Comparison of ENCODE assay signal across 9 mouse cellular contexts in the genomic region with DNA sequence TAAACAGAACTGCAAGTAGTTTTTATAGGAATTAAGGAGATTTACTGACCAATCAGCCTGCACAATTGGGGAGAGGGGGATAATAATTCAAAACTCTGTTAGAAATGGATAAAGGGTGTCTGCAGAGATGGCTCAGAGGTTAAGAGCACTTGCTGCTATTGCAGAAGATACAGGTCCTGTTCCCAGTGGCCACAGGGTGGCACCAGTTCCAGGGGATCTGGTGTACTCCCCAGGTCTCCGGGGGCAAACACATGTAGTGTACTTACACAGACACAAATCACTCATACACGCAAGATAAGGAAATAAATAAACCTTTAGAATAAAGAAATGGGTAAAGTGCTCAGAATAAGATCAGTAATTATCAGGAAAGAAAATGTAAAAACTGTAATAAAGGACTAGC. TPM values are rescaled to one million over a fixed set of nuclear protein-coding genes. Genes with fewer than 3 reads are reported as not detected.
DNase-seq lines count a peak whose midpoint lies in the region; ATAC-seq and TF ChIP-seq lines count a peak whose summit lies in the region.
"Had no signal": no experiment of that assay in that cellular context is flagged by ENCODE, and none has a peak within 500 bp of the region (broad histone marks: within the 10 kb centered on the region; RNA-seq: fewer than 3 reads in every experiment).

No protein-coding gene starts in this region.

- H3K9me3 ChIP-seq in embryonic facial prominence, embryonic 11.5 days (replicated peaks; ENCODE audit: control insufficient read depth, low read length), result no peaks in the 10 kb centered on the region
- H3K9me3 ChIP-seq in embryonic facial prominence, embryonic 10.5 days, result no peaks in the 10 kb centered on the region
- no peaks in the 10 kb centered on the region for H3K9me3 ChIP-seq in midbrain, postnatal 0 days (ENCODE audit: low read length)
- no peaks in the 10 kb centered on the region for H3K9me3 ChIP-seq in midbrain, embryonic 13.5 days
- no peaks in the 10 kb centered on the region for H3K9me3 ChIP-seq in liver, embryonic 14.5 days (ENCODE audit: control insufficient read depth, low read length)
- H3K9me3 ChIP-seq: stomach, embryonic 15.5 days had no signal

- no peak for ATAC-seq in embryonic facial prominence, embryonic 11.5 days (replicated peaks; ENCODE audit: insufficient number of reproducible peaks, low FRiP score, low TSS enrichment, low read depth)
- ATAC-seq in midbrain, postnatal 0 days (ENCODE audit: low FRiP score), result no peak
- no peak for ATAC-seq in midbrain, embryonic 13.5 days
- no peak for ATAC-seq in liver, embryonic 14.5 days (ENCODE audit: insufficient read depth)

- peak; percentile 22 for DNase-seq in embryonic facial prominence, embryonic 11.5 days (ENCODE audit: low spot score)
- no peak for DNase-seq in embryonic facial prominence, embryonic 10.5 days (ENCODE audit: low spot score)
- peak; percentile 20 for DNase-seq in midbrain, postnatal 0 days (ENCODE audit: low spot score)
- DNase-seq in ZHBTc4 (ENCODE audit: low read depth, low spot score), result peak; percentile 29
- no peak for DNase-seq in liver, embryonic 14.5 days (ENCODE audit: low read depth in 3 of 3, low spot score in 3 of 3)
- DNase-seq in ovary, adult 18-20 months (ENCODE audit: low spot score), result no peak
- DNase-seq in left cerebral cortex, adult 11 months (ENCODE audit: low spot score), result no peak

- peak; percentile 66 for TF ChIP-seq CTCF in midbrain, postnatal 0 days (IDR thresholded peaks at IDR 0.05)
- TF ChIP-seq CTCF in liver, embryonic 14.5 days (IDR thresholded peaks at IDR 0.05; ENCODE audit: low read depth), result peak; percentile 55

- no peaks in the 10 kb centered on the region for H3K27me3 ChIP-seq in embryonic facial prominence, embryonic 11.5 days (ENCODE audit: control insufficient read depth, insufficient read depth, low read length)
- H3K27me3 ChIP-seq in embryonic facial prominence, embryonic 10.5 days (replicated peaks; ENCODE audit: low read depth, poor library complexity, severe bottlenecking), result no peaks in the 10 kb centered on the region
- H3K27me3 ChIP-seq in midbrain, postnatal 0 days (ENCODE audit: insufficient read depth, low read length), result no peaks in the 10 kb centered on the region
- no peaks in the 10 kb centered on the region for H3K27me3 ChIP-seq in midbrain, embryonic 13.5 days
- no peaks in the 10 kb centered on the region for H3K27me3 ChIP-seq in liver, embryonic 14.5 days (ENCODE audit: control insufficient read depth, insufficient read depth, low read length)
- H3K27me3 ChIP-seq: stomach, embryonic 15.5 days had no signal

- H3K4me2 ChIP-seq in embryonic facial prominence, embryonic 11.5 days (ENCODE audit: low read depth, low read length), result no peak overlapping the region
- H3K4me2 ChIP-seq in midbrain, postnatal 0 days (ENCODE audit: low read depth, low read length, poor library complexity, severe bottlenecking), result no peak overlapping the region
- H3K4me2 ChIP-seq in midbrain, embryonic 13.5 days (replicated peaks), result no peak overlapping the region
- H3K4me2 ChIP-seq in liver, embryonic 14.5 days (ENCODE audit: low read depth), result no peak overlapping the region
- H3K4me2 ChIP-seq: stomach, embryonic 15.5 days had no signal

- TF ChIP-seq EP300 in liver, embryonic 14.5 days (IDR thresholded peaks at IDR 0.05; ENCODE audit: low read depth), result no peak

- no peaks in the 10 kb centered on the region for H3K4me1 ChIP-seq in embryonic facial prominence, embryonic 11.5 days (ENCODE audit: control insufficient read depth, insufficient read depth, low read length)
- no peaks in the 10 kb centered on the region for H3K4me1 ChIP-seq in embryonic facial prominence, embryonic 10.5 days
- no peaks in the 10 kb centered on the region for H3K4me1 ChIP-seq in midbrain, postnatal 0 days (ENCODE audit: insufficient read depth, low read length)
- no peaks in the 10 kb centered on the region for H3K4me1 ChIP-seq in midbrain, embryonic 13.5 days (replicated peaks)
- H3K4me1 ChIP-seq in liver, embryonic 14.5 days (replicated peaks; ENCODE audit: control insufficient read depth in 2 of 2, insufficient read depth in 2 of 2, low read length in 1 of 2), result no peaks in the 10 kb centered on the region
- H3K4me1 ChIP-seq: stomach, embryonic 15.5 days had no signal

- H3K36me3 ChIP-seq in embryonic facial prominence, embryonic 11.5 days (replicated peaks; ENCODE audit: control insufficient read depth, insufficient read depth, low read depth, low read length), result peaks cover 12% of the 10 kb centered on the region
- peaks cover 99% of the 10 kb centered on the region for H3K36me3 ChIP-seq in embryonic facial prominence, embryonic 10.5 days (replicated peaks)
- H3K36me3 ChIP-seq in midbrain, postnatal 0 days (ENCODE audit: insufficient read depth, low read length), result peaks cover 45% of the 10 kb centered on the region
- H3K36me3 ChIP-seq in midbrain, embryonic 13.5 days, result peaks cover 90% of the 10 kb centered on the region
- peaks cover 42% of the 10 kb centered on the region for H3K36me3 ChIP-seq in liver, embryonic 14.5 days (replicated peaks; ENCODE audit: control insufficient read depth, insufficient read depth, low read depth)

- 90% methylated on average over 2 of the region's 2 CpGs for WGBS in embryonic facial prominence, embryonic 11.5 days
- WGBS in embryonic facial prominence, embryonic 10.5 days, result 96% methylated on average over 2 of the region's 2 CpGs
- 77% methylated on average over 2 of the region's 2 CpGs for WGBS in midbrain, postnatal 0 days
- WGBS in midbrain, embryonic 13.5 days, result 82% methylated on average over 2 of the region's 2 CpGs
- 63% methylated on average over 2 of the region's 2 CpGs for WGBS in liver, embryonic 14.5 days (ENCODE audit: insufficient replicate concordance)

- no peak overlapping the region for H3K4me3 ChIP-seq in embryonic facial prominence, embryonic 11.5 days (ENCODE audit: low read depth, low read length)
- H3K4me3 ChIP-seq in embryonic facial prominence, embryonic 10.5 days, result no peak overlapping the region
- H3K4me3 ChIP-seq in midbrain, postnatal 0 days (ENCODE audit: low read depth, low read length), result no peak overlapping the region
- H3K4me3 ChIP-seq in midbrain, embryonic 13.5 days (replicated peaks), result no peak overlapping the region
- no peak overlapping the region for H3K4me3 ChIP-seq in liver, embryonic 14.5 days (ENCODE audit: insufficient read depth in 1 of 2, low read depth in 2 of 2, low read length in 2 of 2)
- H3K4me3 ChIP-seq: stomach, embryonic 15.5 days had no signal

- H3K9ac ChIP-seq in embryonic facial prominence, embryonic 11.5 days (replicated peaks; ENCODE audit: low read length), result no peak overlapping the region
- H3K9ac ChIP-seq in midbrain, postnatal 0 days (replicated peaks; ENCODE audit: low read length, poor library complexity, severe bottlenecking), result no peak overlapping the region
- H3K9ac ChIP-seq in midbrain, embryonic 13.5 days (replicated peaks), result no peak overlapping the region
- no peak overlapping the region for H3K9ac ChIP-seq in liver, embryonic 14.5 days (replicated peaks)
- H3K9ac ChIP-seq: stomach, embryonic 15.5 days had no signal

- H3K27ac ChIP-seq in embryonic facial prominence, embryonic 11.5 days (replicated peaks; ENCODE audit: low read depth, low read length), result no peak overlapping the region
- no peak overlapping the region for H3K27ac ChIP-seq in embryonic facial prominence, embryonic 10.5 days (replicated peaks)
- no peak overlapping the region for H3K27ac ChIP-seq in midbrain, postnatal 0 days (ENCODE audit: low read depth, low read length)
- no peak overlapping the region for H3K27ac ChIP-seq in midbrain, embryonic 13.5 days
- no peak overlapping the region for H3K27ac ChIP-seq in liver, embryonic 14.5 days
- H3K27ac ChIP-seq: stomach, embryonic 15.5 days had no signal

RNA-seq across cellular contexts. Expression of gene Mrpl42, which starts 12.1 kb away (rescaled TPM):
- polyA plus RNA-seq in embryonic facial prominence, embryonic 11.5 days (2014; fragmentation: Nextera tagmentation; extraction: Ambion mirVana), result 340 and 341 TPM in 2 replicates
- polyA plus RNA-seq in embryonic facial prominence, embryonic 10.5 days (2016; fragmentation: Nextera tagmentation; extraction: Ambion mirVana), result 364 and 380 TPM in 2 replicates
- total RNA-seq in midbrain, postnatal 0 days (2014; rRNA removed), result 124 and 125 TPM in 2 replicates
- polyA plus RNA-seq in midbrain, postnatal 0 days (2015; fragmentation: Nextera tagmentation; extraction: Ambion mirVana), result 239 and 250 TPM in 2 replicates
- polyA plus RNA-seq in midbrain, embryonic 13.5 days (2015; fragmentation: Nextera tagmentation; extraction: Ambion mirVana), result 260 and 269 TPM in 2 replicates
- polyA plus RNA-seq in liver, embryonic 14.5 days (2012; rRNA removed), result 110 and 137 TPM in 2 replicates
- polyA plus RNA-seq in liver, embryonic 14.5 days (2014; fragmentation: Nextera tagmentation; extraction: Ambion mirVana), result 217 and 225 TPM in 2 replicates

RNA-seq across cellular contexts. Expression of gene Ube2n, which starts 25.3 kb away (rescaled TPM):
- polyA plus RNA-seq in embryonic facial prominence, embryonic 11.5 days (2014; fragmentation: Nextera tagmentation; extraction: Ambion mirVana), result 448 and 468 TPM in 2 replicates
- 439 and 441 TPM in 2 replicates for polyA plus RNA-seq in embryonic facial prominence, embryonic 10.5 days (2016; fragmentation: Nextera tagmentation; extraction: Ambion mirVana)
- 230 and 286 TPM in 2 replicates for total RNA-seq in midbrain, postnatal 0 days (2014; rRNA removed)
- 321 and 322 TPM in 2 replicates for polyA plus RNA-seq in midbrain, postnatal 0 days (2015; fragmentation: Nextera tagmentation; extraction: Ambion mirVana)
- polyA plus RNA-seq in midbrain, embryonic 13.5 days (2015; fragmentation: Nextera tagmentation; extraction: Ambion mirVana), result 431 and 436 TPM in 2 replicates
- polyA plus RNA-seq in liver, embryonic 14.5 days (2012; rRNA removed), result 50.1 and 78.2 TPM in 2 replicates
- 134 and 137 TPM in 2 replicates for polyA plus RNA-seq in liver, embryonic 14.5 days (2014; fragmentation: Nextera tagmentation; extraction: Ambion mirVana)

Comparison
In these comparisons a context has a peak if more than half of its experiments do, and no peak if none do; other contexts are left out.
1. DNase-seq: peak in embryonic facial prominence, embryonic 11.5 days (single experiment), midbrain, postnatal 0 days (single experiment) and ZHBTc4 (single experiment); none in embryonic facial prominence, embryonic 10.5 days (single experiment), liver, embryonic 14.5 days (0 of 3), ovary, adult 18-20 months (single experiment) and left cerebral cortex, adult 11 months (single experiment).